Mouse (Mus musculus) cortical plate, adult 2 months (tissue): Measurements from ENCODE around the gene Trpm5.

ENCODE experiments used
- CTCF ChIP-seq: fragments of 200-500 bp; IDR thresholded peaks from 2 replicates; pipeline ENCODE4 v1.5.1; 2011; ENCODE audit warnings: mild to moderate bottlenecking, control low read depth, low read length; ENCODE audit not compliant: insufficient read depth; ENCODE audit errors: extremely low read depth
- POLR2A ChIP-seq: fragments of 200-500 bp; IDR thresholded peaks from 2 replicates; pipeline ENCODE4 v1.6.1; 2011; ENCODE audit warnings: mild to moderate bottlenecking, low read length, control low read depth; ENCODE audit not compliant: insufficient read depth; ENCODE audit errors: extremely low read depth

GRCm38 (mm10) chr7:143049841-143050816 lies 44.3 kb downstream of the Trpm5 start:
- TF ChIP-seq POLR2A = no peak
- TF ChIP-seq CTCF = no peak
